Mouse (Mus musculus): ENCODE measurements around the gene Spem1.

DNA sequence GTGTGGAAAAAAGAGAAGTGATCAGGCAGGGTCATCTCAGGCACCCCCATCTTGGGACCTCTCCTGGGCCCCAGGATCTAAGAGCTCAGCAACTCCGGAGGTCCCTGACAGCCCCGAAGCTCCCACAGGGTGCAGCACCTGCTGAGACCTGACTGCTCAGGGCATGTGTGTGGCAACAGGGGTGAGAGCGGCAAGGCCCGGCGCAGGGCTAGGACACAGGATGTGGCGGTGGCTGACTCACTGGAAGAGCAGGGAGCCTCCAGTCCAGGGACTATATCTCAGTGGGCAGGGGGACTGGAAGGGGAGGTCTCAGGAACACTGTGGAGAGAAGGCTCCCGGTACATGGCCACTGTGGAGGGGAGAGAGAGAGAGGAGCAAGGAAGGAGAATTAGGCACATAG lies 24.1 kb downstream of the Spem1 start:
- no peak for TF ChIP-seq CTCF (IDR thresholded peaks at IDR 0.05; ENCODE audit: borderline replicate concordance, insufficient read depth, low read length)
- no peak for TF ChIP-seq POLR2A (IDR thresholded peaks at IDR 0.05; ENCODE audit: low read depth, low read length)

Measured in embryonic fibroblast, embryonic 13.5 days (primary cell).